Mouse (Mus musculus) cortical plate, adult 2 months (tissue): ENCODE results near the gene Zdhhc20. TPM values are rescaled to one million over a fixed set of nuclear protein-coding genes. Genes with fewer than 3 reads are reported as not detected.
A peak's percentile ranks its signal among the peaks of the same experiment; 100 is the strongest.
"Not testable (repeated sequence)": the region's sequence is repeated elsewhere in the genome, so short reads cannot be mapped to it uniquely, and the experiment has no call there.

Experiments
- H3K27ac ChIP-seq: fragments of 200-500 bp; 2 replicates; pipeline ENCODE4 v1.5.1; 2012; ENCODE audit warnings: low read length, control low read depth, inconsistent platforms; ENCODE audit not compliant: insufficient read depth
- H3K4me1 ChIP-seq: fragments of 200-500 bp; 2 replicates; pipeline ENCODE4 v1.6.1; 2011; ENCODE audit warnings: low read length; ENCODE audit not compliant: control insufficient read depth, insufficient read depth
- H3K4me3 ChIP-seq: fragments of 200-500 bp; 2 replicates; pipeline ENCODE4 v1.5.1; 2011; ENCODE audit warnings: mild to moderate bottlenecking, low read length, control low read depth; ENCODE audit not compliant: insufficient read depth
- CTCF ChIP-seq: fragments of 200-500 bp; IDR thresholded peaks from 2 replicates; pipeline ENCODE4 v1.5.1; 2011; ENCODE audit warnings: mild to moderate bottlenecking, control low read depth, low read length; ENCODE audit not compliant: insufficient read depth; ENCODE audit errors: extremely low read depth
- POLR2A ChIP-seq: fragments of 200-500 bp; IDR thresholded peaks from 2 replicates; pipeline ENCODE4 v1.6.1; 2011; ENCODE audit warnings: mild to moderate bottlenecking, low read length, control low read depth; ENCODE audit not compliant: insufficient read depth; ENCODE audit errors: extremely low read depth
- polyA plus RNA-seq: library from polyadenylated mRNA; depleted of rRNA; stranded (reverse); fragments of >200 nt; gene quantifications from 2 replicates; pipeline ENCODE4 v1.2.3, GENCODE M21; 2012; rRNA removed

Zdhhc20 gene
- polyA plus RNA-seq, result 28.2 and 28.7 TPM in 2 replicates

DNA sequence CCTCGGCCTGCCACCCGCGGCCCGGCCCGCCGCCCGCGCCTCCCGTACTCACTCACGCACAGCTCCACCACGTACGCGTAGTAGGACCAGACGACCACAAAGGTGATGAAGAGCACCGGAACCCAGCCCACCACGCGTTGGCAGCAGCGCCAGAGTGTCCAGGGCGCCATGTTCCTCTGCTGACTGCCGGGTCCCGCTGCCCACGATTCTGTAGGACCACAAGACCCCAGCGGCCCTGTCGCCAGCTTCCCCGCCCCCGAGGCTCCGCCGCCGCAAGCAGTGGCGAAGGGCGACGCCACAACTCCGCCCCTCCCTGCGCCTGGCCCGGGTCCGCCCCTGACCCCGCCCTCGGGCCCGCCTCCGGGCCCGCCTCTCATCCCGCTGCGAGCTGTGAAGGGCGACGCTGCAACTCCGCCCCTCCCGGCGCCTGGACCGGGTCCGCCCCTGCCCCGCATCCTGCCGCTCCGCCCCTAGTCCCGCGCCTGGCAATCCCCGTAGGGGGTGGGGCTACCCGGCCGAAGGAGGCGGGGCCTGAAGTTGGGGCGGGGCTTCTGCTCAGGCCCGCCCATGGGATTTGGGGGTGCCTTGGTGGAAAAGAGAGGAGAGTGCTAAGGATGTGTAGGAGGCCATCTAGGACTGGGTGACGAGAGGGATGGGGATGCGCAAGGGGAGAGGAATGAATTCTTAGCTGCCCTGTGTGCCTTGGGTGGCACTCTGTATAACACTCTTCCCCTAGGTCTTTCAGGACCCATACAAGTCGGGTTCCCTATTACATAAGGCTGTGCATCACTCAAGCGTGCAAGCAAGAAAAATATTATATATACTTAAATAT, at the start of gene Zdhhc20:
Gene Zdhhc20 (minus strand): TSS at position 266 of the 832 bp plus-strand sequence.
- H3K27ac ChIP-seq, result peak within 1 kb of the TSS; percentile 75
- peaks cover 5% of the 10 kb centered on the region; the same call in 1 of the 2 replicates for H3K4me1 ChIP-seq
- peak within 1 kb of the TSS; percentile 77 for H3K4me3 ChIP-seq
- TF ChIP-seq POLR2A, result peak; percentile 75; the same call in 1 of the 2 replicates
- TF ChIP-seq CTCF, result no peak

DNA sequence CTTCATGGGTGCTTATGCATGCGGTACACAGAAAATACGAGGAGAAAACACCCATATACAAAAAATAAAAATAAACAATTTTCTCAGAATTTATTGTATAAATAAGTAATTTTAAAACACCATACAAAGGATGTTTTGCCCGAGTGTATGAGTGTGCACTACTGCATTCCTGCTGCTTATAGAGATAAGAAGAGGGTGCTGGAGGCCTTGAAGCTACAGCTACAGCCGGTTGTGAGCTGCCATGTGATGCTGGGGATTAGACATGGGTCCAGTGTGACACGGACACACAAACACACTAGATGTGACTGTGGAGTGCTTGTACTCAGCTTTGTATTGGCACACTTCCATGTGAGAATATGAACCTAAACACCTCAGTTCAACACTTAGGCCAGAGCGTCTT, 47.2 kb upstream of the Zdhhc20 start:
- H3K27ac ChIP-seq, result no peak overlapping the region
- H3K4me1 ChIP-seq, result no peaks in the 10 kb centered on the region
- TF ChIP-seq POLR2A (no peak), CTCF (no peak)
- H3K4me3 ChIP-seq, result no peak overlapping the region

DNA sequence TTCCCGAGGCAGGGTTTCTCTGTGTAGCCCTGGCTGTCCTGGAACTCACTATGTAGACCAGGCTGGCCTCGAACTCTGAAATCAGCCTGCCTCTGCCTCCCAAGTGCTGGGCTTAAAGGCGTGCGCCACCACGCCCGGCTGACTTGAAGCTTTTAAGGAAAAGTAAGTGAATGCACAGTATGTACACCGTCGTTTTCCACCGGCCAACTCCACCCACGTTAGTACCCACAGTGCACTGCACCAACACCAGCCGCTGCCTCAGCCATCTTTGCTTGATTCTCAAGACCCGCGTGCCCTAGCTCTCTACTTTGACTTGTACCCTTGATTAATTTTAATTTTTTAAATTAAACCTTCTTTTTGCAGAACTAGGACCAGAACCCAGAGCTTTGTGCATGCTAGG, 44.6 kb upstream of the Zdhhc20 start:
- TF ChIP-seq POLR2A (no peak), CTCF (no peak)
- H3K4me3 ChIP-seq, result no peak overlapping the region

DNA sequence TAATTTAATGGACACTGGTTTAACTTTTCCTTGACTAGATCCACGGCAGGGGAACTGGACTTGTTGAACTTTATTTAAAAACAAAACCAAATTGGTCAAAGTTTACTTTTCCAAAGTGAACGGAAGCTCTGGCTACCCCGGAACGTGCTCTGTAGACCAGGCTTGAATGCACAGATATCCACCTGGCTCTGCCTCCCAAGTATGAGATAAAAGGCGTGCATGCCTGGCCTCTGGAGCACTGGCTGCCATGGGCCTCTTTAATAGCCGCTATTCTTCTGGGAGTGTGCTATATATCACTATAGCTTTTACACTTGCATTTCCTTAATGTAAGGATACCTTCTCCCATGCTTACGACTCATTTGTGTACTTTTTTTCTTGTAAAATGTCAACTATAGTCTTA, 43.5 kb upstream of the Zdhhc20 start:
- TF ChIP-seq CTCF (no peak), POLR2A (no peak)
- Histone ChIP-seq H3K4me3 (no peak overlapping the region), H3K27ac (no peak overlapping the region), H3K4me1 (no peaks in the 10 kb centered on the region)

More for the DNA sequence above, 44.6 kb upstream of the Zdhhc20 start:
- H3K27ac ChIP-seq, result no peak overlapping the region
- H3K4me1 ChIP-seq, result no peaks in the 10 kb centered on the region

DNA sequence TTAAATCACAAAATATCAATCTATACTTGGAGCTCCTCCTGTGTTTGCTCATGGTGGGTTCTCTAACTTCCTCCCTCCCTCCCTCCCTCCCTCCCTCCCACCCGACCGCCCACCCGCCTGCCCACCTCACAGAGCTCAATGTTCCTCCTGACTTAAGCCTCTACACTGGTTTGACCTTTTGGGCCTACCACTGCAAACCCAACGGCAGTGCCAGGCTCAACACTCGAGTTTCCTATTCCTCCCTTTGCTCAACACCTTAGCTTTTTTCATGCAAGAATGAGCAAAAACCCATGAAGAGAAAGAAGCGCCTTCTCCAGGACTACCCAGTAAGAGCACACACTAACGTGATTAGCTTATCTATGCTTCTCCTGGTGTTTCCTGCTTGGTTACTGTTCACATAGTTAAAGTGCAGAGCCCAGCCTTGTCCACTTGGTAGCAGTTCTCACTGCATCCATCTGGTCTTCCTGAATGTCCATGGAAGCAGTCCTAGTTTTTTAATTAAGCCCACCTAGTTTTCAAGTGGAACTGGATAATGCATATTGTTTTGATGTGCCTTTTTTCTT, 42.9 kb upstream of the Zdhhc20 start:
- no peak overlapping the region for H3K27ac ChIP-seq
- H3K4me3 ChIP-seq, result no peak overlapping the region
- no peaks in the 10 kb centered on the region for H3K4me1 ChIP-seq
- TF ChIP-seq POLR2A (no peak), CTCF (no peak)

DNA sequence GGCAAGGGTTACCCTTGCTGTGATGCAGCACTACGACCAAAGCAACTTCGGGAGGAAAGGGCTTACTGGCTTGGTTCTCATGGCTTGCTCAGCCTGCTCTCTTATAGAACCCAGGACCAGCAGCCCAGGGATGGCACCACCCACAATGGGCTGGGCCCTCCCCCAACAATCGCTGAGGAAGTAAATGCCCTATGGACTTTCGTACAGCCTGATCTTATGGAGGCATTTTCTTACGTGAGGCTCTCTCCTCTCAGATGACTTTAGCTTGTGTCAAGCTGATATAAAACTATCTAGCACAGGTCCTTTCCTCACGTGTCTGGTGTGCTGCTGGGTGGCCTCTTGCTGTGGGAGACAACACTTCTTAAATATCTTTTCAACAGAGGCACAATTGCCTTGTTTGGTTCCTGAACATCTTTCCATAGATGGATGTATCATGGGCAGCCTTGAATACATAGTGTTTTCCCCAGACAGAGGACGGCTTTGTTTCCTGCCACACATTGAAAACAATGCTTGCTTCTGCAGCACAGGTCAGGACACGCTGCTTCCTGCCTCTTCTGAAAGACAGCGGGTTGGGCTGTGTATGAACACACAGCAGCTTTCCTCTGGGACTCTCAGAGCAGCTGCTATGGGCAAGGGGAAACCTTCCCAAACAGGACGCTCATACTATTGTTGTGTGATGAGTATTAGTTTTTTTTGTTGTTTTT, 31.5 kb upstream of the Zdhhc20 start:
- no peak overlapping the region for H3K4me3 ChIP-seq
- TF ChIP-seq CTCF (no peak), POLR2A (no peak)
- H3K27ac ChIP-seq, result peak overlapping the region; percentile 6; the same call in 1 of the 2 replicates
- 0 out of 2 replicates have a peak, but pooled peaks cover 2% of the 10 kb centered on the region for H3K4me1 ChIP-seq

DNA sequence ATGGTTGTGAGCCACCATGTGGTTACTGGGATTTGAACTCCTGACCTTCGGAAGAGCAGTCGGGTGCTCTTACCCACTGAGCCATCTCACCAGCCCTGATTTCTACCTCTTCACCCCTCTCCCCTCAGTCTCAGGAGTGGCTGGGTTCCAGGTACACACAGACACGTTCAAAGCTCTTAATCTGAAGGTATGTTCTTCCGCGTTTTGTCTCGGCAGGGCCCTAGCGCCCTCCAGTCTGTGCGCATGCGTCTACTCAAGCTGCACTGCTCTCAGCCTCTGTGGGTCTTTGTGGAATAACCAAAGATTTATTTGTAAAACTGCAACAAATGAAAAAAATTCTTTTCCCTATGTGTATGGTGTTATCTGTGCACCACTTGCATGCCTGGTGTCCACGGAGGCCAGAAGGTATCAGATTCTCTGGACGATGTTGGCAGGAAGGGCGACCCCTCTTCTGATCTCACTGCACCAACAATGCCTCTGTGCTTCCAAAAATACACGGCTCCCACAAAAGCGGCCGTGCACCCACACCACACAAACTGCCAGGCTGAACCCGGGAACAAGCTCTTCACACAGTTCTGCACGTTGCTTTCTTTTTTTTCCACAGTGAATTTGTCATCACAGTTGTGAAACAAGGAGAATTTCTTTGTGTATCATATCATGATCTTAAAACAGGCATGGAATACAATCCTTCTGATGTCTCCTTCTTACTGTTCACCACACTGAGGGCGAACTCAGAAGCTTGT, 30.7 kb upstream of the Zdhhc20 start:
- H3K4me3 ChIP-seq, result no peak overlapping the region

DNA sequence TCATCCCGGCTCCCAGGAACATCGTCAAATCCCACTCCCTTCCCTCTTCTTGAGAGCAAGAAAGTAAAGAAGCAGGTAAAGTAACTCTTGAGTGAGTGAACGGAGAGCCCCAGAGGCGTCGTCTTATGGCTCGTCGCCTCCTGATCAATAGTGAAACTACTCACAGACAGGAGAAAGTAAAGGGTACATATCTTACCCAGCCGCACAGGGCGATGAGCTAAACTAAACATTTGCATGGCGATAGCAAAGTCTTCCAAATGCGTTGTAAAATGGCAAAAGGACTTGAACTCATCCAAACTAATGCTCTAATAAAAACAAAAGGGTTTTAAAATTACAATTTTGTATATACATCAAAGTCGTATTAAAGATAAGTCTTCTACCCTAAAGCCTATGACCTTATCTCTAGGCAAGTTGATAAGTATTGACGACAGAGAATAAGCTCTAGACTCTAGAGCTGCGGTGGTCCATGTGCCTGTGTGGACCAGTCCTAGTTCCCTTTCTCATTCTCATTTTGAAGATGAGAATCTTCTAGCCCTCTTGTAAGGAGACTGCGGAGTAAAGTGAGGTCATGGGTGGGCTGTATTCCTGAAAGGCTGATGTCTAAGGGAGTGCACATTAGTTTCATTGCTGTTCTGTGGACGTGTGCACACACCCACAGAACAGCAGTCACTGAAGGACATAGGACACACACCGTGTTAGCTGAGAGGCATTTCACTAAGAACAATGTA, 29.2 kb upstream of the Zdhhc20 start:
- Histone ChIP-seq H3K4me1 (0 out of 2 replicates have a peak, but pooled peaks cover 2% of the 10 kb centered on the region), H3K27ac (no peak overlapping the region), H3K4me3 (no peak overlapping the region)
- TF ChIP-seq CTCF, result no peak
- TF ChIP-seq POLR2A, result no peak

More for the DNA sequence above, 30.7 kb upstream of the Zdhhc20 start:
- Histone ChIP-seq H3K27ac (peak overlapping the region; percentile 6; the same call in 1 of the 2 replicates), H3K4me1 (0 out of 2 replicates have a peak, but pooled peaks cover 2% of the 10 kb centered on the region)
- TF ChIP-seq POLR2A, result no peak
- TF ChIP-seq CTCF, result no peak

DNA sequence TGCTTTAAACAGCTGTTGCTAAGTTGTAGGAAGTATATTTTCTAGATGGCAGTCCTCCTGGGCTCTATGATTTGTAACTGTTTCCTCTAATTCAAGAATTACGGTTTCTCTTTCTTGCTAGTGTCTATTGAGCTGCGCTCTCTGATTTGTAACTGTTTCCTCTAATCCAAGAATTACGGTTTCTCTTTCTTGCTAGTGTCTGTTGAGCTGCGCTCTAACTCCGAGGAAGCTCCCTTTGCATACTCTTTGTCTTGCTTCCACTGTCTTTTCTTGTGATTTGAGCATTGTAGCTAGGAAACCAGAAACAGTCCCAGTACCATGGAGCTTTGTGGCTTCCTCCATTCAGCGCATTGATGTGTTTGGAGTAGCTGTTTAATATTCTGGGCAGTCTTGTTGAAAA, 25.3 kb upstream of the Zdhhc20 start:
- no peak overlapping the region for H3K4me3 ChIP-seq
- no peak overlapping the region for H3K27ac ChIP-seq
- no peak for TF ChIP-seq POLR2A
- TF ChIP-seq CTCF, result no peak
- no peaks in the 10 kb centered on the region for H3K4me1 ChIP-seq

DNA sequence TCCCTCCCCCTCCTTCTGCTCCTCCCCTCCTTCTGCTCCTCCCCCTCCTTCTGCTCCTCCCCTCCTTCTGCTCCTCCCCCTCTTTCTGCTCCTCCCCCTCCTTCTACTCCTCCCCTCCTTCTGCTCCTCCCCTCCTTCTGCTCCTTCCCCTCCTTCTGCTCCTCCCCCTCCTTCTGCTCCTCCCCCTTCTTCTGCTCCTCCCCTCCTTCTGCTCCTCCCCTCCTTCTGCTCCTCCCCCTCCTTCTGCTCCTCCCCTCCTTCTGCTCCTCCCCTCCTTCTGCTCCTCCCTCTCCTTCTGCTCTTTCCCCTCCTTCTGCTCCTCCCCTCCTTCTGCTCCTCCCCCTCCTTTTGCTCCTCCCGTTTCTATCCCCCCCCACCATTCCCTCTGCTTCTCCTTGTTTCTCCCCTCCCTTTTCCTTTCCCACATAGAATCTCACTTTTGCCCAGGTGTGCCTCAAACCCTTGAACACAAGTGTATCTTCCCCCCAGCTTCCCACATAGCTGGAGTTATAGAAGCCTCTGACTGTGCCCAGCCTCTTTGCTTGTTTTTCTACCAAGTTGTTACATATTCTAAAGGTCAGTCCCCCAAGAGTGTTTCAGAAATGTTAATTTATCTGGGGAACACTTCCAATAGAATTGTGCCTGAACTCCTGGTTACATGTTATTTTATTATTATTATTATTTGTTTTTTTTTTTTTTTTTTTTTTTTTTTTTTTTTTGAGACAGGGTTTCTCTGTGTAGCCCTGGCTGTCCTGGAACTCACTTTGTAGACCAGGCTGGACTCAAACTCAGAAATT, 22.3 kb upstream of the Zdhhc20 start:
- H3K4me1 ChIP-seq, H3K27ac ChIP-seq, H3K4me3 ChIP-seq: not testable (repeated sequence)

DNA sequence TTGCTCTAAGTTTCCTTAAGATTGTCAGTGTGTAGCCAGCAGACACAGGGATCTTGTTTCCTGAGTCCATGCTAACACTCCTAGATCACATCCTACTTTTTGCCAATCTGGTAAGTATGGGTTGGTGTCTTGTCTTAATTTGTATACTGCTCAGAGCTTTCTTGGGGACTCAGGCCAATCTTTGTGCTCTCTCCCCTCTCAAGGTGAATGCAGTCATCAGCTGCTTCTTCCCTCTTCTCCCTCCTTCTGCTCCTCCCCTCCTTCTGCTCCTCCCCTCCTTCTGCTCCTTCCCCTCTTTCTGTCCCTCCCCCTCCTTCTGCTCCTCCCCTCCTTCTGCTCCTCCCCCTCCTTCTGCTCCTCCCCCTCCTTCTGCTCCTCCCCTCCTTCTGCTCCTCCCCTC, 21.7 kb upstream of the Zdhhc20 start:
- H3K4me3 ChIP-seq, H3K4me1 ChIP-seq, H3K27ac ChIP-seq: not testable (repeated sequence)
